Mouse (Mus musculus) neural tube, embryonic 14.5 days (tissue): ENCODE results near the gene Ccdc107. TPM values are rescaled to one million over a fixed set of nuclear protein-coding genes. Genes with fewer than 3 reads are reported as not detected.
"Not testable (repeated sequence)": the region's sequence is repeated elsewhere in the genome, so short reads cannot be mapped to it uniquely, and the experiment has no call there.

Source experiments
- ATAC-seq: fragments of 200-750 bp; cut with Nextera tagmentation; 2 replicates; pipeline ENCODE4 v1.8.0; 2017; ENCODE audit warnings: low read depth, mild to moderate bottlenecking, moderate TSS enrichment, moderate library complexity
- H3K27ac ChIP-seq: fragments of 300-500 bp; sonication (generic); 2 replicates; pipeline ENCODE4 v1.5.1; 2014; ENCODE audit warnings: low read depth, mild to moderate bottlenecking, control low read depth, low read length, moderate library complexity, mixed read lengths
- H3K27me3 ChIP-seq: fragments of 300-500 bp; sonication (generic); 2 replicates; pipeline ENCODE4 v1.6.1; 2014; ENCODE audit warnings: low read length; ENCODE audit not compliant: control insufficient read depth, insufficient read depth
- H3K36me3 ChIP-seq: fragments of 300-500 bp; sonication (generic); 2 replicates; pipeline ENCODE4 v1.6.1; 2014; ENCODE audit warnings: low read length, mixed read lengths; ENCODE audit not compliant: control insufficient read depth, insufficient read depth
- H3K4me1 ChIP-seq: fragments of 300-500 bp; sonication (generic); 2 replicates; pipeline ENCODE4 v1.6.1; 2014; ENCODE audit warnings: low read length; ENCODE audit not compliant: control insufficient read depth, insufficient read depth
- H3K4me2 ChIP-seq: fragments of 300-500 bp; sonication (generic); 2 replicates; pipeline ENCODE4 v1.6.1; 2014; ENCODE audit warnings: mild to moderate bottlenecking, low read depth, low read length, control low read depth
- H3K4me3 ChIP-seq: fragments of 300-500 bp; sonication (generic); 2 replicates; pipeline ENCODE4 v1.5.1; 2014; ENCODE audit warnings: low read depth, low read length, control low read depth, mixed read lengths
- H3K9ac ChIP-seq: fragments of 300-500 bp; sonication (generic); replicated peaks from 2 replicates; pipeline ENCODE4 v1.6.1; 2014; ENCODE audit warnings: low read depth, mild to moderate bottlenecking, control low read depth, low read length, mixed read lengths
- H3K9me3 ChIP-seq: fragments of 300-500 bp; sonication (generic); 2 replicates; pipeline ENCODE4 v1.6.1; 2016; ENCODE audit warnings: low read length; ENCODE audit not compliant: control insufficient read depth
- WGBS: fragments of 180-500 bp; shearing (Covaris S2); extraction: QIAGEN DNeasy Blood & Tissue Kit; methylation state at CpG from one replicate; pipeline ENCODE4 v1.1.7; 2014; 5-methylcytosine and 5-hydroxymethylcytosine counted together
- polyA plus RNA-seq: library from polyadenylated mRNA; unstranded; fragments of >200 nt; fragmentation: Nextera tagmentation; extraction: Ambion mirVana; gene quantifications from 2 replicates; pipeline ENCODE4 v1.2.1, GENCODE M21; 2014

Gene Ccdc107
- polyA plus RNA-seq, 1 experiment from 2014 or later = 87.2 TPM

DNA sequence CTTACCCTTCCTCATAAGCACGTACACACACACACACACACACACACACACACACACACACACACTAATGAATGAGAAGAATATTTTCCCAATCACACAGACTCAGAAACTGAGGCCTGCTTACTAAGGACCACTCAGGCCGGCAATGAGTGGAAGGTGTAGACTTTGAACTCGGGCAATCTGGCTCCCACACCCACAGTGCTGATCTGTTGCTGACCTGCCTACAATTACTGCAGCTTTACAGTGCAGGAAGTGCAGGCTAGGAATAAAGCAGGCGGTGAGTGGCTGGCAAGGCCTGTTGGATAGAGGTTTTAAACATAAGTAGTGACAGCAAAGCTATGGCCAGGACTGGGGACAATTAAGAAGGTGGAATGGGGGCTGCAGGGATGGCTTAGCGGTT is 11.7 kb upstream of the Ccdc107 start:
- no peaks in the 10 kb centered on the region for H3K9me3 ChIP-seq
- ATAC-seq = no peak
- H3K36me3 ChIP-seq = no peaks in the 10 kb centered on the region
- H3K4me3 ChIP-seq = no peak overlapping the region
- WGBS = 84% methylated on average over 5 of the region's 5 CpGs
- H3K4me1 ChIP-seq = no peaks in the 10 kb centered on the region
- H3K9ac ChIP-seq = no peak overlapping the region
- H3K4me2 ChIP-seq = no peak overlapping the region
- H3K27ac ChIP-seq = no peak overlapping the region
- no peaks in the 10 kb centered on the region for H3K27me3 ChIP-seq

DNA sequence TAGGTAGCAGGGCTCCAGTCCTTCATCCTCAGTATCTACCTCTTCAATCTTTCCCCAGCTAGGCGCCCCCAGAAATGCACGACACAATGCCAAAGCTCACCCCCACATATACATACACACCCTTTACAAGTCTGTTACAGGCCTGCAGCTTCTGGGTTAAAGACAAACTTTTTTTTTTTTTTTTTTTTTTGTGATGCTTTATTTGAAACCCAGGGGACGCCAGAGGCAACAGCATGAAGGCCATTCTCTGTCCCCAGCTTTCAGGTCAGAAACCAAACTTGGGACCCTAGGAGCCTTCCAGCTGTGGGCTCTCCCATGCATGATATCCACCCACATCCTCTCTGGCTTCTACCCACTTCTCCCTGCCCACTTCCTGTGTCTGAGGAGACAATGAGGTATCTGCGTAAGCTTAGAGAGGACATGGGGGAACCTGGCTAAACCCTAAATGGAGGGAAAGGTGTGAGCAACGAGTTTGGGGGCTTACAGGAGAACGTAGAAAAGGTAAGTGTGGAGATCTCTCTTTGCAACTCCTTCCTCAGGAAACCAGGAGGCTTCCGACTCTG is 10.7 kb upstream of the Ccdc107 start:
- WGBS = 78% methylated on average over 7 of the region's 7 CpGs
- no peaks in the 10 kb centered on the region for H3K9me3 ChIP-seq
- no peaks in the 10 kb centered on the region for H3K36me3 ChIP-seq
- no peak for ATAC-seq
- H3K4me2 ChIP-seq = no peak overlapping the region
- no peaks in the 10 kb centered on the region for H3K4me1 ChIP-seq
- no peak overlapping the region for H3K9ac ChIP-seq
- H3K27ac ChIP-seq = no peak overlapping the region
- no peak overlapping the region for H3K4me3 ChIP-seq
- H3K27me3 ChIP-seq = no peaks in the 10 kb centered on the region

DNA sequence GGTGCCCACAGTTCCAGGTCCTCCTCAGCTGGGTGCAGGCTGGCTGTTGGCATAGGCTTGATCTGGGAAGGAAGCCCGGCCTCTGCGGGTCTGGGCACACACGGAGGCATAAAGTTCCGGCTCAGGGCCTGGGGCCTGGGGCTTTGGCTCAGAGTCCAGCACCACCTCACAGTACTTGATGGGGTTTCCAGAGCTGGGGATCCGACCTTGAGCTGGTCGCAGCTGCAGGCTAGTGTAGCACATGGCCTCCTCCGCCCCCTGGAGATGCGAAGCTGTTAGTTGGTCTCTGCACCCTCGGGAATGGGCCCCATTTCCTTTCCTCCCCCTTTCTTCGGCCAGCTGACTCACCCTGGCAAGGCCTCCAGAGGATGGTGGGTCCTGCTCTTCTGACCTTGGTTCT is 10.1 kb upstream of the Ccdc107 start:
- 75% methylated on average over 10 of the region's 10 CpGs for WGBS
- H3K27ac ChIP-seq = no peak overlapping the region
- H3K4me2 ChIP-seq = no peak overlapping the region
- no peaks in the 10 kb centered on the region for H3K9me3 ChIP-seq
- no peak overlapping the region for H3K4me3 ChIP-seq
- no peaks in the 10 kb centered on the region for H3K4me1 ChIP-seq
- H3K9ac ChIP-seq = no peak overlapping the region
- ATAC-seq = no peak
- no peaks in the 10 kb centered on the region for H3K27me3 ChIP-seq
- no peaks in the 10 kb centered on the region for H3K36me3 ChIP-seq

DNA sequence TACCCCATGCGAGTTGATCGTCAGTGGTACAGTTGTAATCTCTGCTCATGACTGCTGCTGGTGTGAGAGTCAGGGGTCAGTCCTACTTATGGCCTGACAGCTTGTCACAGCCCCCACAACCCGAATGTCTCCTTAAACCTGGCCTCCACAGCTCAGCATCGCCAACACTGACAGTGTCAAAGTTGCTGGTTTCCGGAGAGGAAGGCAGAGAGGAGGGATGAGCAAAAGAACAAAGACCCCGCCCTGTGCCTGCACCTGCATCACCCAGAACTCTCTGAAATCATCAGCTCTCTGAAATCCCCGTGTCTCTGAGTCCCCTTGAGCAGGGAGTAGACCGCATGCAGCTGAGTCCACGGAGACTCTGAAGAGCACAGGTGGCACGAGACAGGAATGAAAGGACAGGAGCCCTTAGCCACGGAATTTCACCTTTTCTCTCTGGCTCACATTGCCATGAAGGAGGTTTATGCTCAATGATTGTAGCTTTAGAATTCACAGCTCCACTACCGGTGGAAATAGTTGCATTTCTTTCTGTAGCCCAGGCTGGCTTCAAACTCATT is 9.1 kb upstream of the Ccdc107 start, which contains the start of gene Sit1:
TSS of gene Sit1 (minus strand) at position 200 of the 557 bp plus-strand sequence.
- Histone ChIP-seq H3K9ac (no peak within 1 kb of the TSS), H3K9me3 (no peaks in the 10 kb centered on the region), H3K27me3 (no peaks in the 10 kb centered on the region), H3K27ac (no peak within 1 kb of the TSS), H3K4me2 (no peak within 1 kb of the TSS), H3K4me1 (no peaks in the 10 kb centered on the region), H3K36me3 (no peaks in the 10 kb centered on the region), H3K4me3 (no peak within 1 kb of the TSS)
- ATAC-seq = no peak
- 67% methylated on average over 12 of the region's 12 CpGs for WGBS

DNA sequence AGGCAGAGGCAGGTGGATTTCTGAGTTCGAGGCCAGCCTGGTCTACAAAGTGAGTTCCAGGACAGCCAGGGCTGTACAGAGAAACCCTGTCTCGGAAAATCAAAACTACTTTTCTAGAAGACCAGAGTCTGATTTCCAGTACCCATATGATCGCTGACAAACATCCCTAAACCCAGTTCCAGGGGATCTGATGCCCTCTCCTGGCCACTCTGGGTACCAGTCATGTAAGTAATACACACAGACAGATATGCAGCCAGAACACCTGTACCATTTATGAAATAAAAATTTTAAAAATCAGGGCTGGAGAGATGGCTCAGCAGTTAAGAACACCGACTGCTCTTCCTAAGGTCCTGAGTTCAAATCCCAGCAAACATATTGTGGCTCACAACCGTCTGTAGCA is 7.0 kb upstream of the Ccdc107 start:
- not testable (repeated sequence) for H3K9ac ChIP-seq, ATAC-seq, H3K4me3 ChIP-seq, H3K27me3 ChIP-seq, H3K9me3 ChIP-seq, H3K4me1 ChIP-seq, H3K36me3 ChIP-seq, H3K4me2 ChIP-seq, H3K27ac ChIP-seq
- 82% methylated on average over 5 of the region's 5 CpGs for WGBS

DNA sequence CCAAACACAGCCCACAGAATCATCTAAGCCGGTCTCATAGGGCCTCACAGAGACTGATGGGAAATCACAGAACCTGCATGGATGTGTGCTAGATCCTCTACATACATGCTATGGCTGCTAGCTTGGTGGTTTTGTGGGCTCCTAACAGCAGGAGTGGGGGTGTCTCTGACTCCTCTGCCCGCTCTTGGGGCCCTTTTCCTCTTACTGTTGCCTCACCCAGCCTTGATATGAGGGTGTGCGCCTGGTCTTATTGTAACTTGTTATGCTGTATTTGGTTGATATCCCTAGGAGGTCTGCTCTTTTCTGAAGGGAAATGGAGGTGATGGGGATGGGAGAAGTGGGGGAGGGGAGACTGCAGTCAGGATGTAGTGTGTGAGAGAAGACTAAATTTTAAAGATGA is 3.1 kb upstream of the Ccdc107 start:
- Histone ChIP-seq H3K4me1 (peaks cover 4% of the 10 kb centered on the region), H3K27ac (no peak overlapping the region), H3K9ac (no peak overlapping the region), H3K36me3 (no peaks in the 10 kb centered on the region), H3K9me3 (no peaks in the 10 kb centered on the region), H3K4me2 (no peak overlapping the region), H3K27me3 (no peaks in the 10 kb centered on the region), H3K4me3 (no peak overlapping the region)
- no peak for ATAC-seq
- 93% methylated on average over 3 of the region's 3 CpGs for WGBS

DNA sequence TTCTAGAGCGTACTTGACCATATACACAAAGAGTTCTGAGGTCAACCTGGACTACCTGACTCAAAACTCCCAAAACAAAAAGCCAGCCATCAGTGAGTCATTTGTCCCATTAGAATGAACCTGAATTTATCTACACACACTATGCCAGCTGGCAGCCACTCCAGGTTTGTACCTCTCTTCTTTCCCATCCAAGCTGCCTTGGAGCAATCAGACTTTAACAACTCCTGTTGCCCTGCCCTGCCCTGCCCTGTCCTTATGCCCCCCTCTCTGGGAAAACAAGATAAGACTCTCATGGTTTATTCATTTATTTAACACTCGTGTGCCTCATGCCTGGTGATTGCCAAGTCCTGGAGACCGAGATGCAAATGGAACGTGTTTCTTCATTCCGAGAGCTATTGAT is 1.9 kb upstream of the Ccdc107 start:
- Histone ChIP-seq H3K9me3 (no peaks in the 10 kb centered on the region), H3K4me2 (no peak overlapping the region), H3K27me3 (no peaks in the 10 kb centered on the region), H3K4me3 (no peak overlapping the region), H3K9ac (no peak overlapping the region), H3K27ac (no peak overlapping the region), H3K4me1 (peaks cover 10% of the 10 kb centered on the region), H3K36me3 (no peaks in the 10 kb centered on the region)
- WGBS = 91% methylated on average over 5 of the region's 5 CpGs
- ATAC-seq = no peak

DNA sequence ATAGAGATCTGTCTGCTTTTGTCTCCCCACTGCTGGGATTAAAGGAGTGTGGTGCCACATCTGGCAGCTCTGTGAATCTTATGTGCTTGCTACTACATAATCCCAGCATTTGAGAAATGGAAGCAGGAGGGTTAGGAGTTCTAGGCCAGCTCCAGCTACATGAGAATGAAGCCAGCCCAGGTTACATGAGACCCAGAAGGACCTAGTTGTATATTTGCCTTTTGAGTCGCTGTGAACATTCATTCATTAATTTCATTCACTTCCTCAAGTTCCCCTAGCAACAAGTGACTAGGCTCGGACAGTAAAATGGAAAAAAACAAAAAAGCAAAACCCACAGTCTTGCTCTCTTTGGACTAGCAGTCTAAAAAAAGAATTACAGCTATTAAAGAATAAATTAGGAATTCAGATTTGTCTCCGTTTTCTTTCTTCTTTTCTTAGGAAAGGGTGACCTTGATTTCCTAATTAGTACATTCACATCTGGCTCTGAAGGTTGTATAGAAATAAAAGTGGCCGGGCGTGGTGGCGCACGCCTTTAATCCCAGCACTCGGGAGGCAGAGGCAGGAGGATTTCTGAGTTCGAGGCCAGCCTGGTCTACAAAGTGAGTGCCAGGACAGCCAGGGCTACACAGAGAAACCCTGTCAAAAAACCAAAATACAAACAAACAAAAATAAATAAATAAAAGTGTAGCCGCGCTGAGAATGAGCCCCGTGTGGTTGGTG is 439 bp upstream of the Ccdc107 start:
- peaks cover 10% of the 10 kb centered on the region for H3K4me1 ChIP-seq
- WGBS = 34% methylated on average over 12 of the region's 12 CpGs
- peak overlapping the region; percentile 35 for H3K4me2 ChIP-seq
- no peak for ATAC-seq
- H3K36me3 ChIP-seq = no peaks in the 10 kb centered on the region
- no peaks in the 10 kb centered on the region for H3K9me3 ChIP-seq
- H3K27ac ChIP-seq = peak overlapping the region; percentile 86
- no peak overlapping the region for H3K9ac ChIP-seq
- peak overlapping the region; percentile 71 for H3K4me3 ChIP-seq
- no peaks in the 10 kb centered on the region for H3K27me3 ChIP-seq

DNA sequence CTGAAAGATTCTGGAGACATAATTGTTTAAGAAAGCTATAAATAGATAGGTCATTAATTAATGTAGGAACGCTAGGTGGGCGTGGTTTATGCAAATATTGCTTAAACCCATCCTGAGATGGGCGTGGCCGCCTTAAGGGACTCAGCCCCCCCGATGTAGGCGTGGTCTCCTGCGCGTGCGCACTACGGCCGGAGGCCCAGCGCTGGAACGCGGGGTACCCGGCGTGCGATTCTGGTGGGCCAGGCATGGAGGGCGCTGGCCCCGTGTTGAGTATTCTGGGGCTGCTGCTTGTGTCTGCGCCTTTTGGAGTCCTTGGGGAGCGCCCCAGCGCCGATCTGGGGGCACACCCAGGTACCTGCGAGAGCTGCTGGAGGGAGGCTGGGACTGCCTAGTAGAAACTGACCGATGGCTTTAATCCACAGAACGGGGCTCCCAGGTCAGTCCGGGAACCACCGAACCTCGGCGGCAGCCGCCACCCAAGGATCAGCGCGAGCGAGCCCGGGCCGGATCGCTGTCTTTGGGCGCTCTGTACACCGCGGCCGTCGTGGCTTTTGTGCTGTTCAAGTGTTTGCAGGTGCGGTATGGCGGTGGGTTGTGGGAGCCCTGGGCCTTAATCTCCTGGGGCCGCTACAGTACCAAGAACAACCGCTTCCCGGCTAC is 616 bp downstream of the Ccdc107 start:
- Histone ChIP-seq H3K4me1 (peaks cover 10% of the 10 kb centered on the region), H3K27ac (peak overlapping the region; percentile 86), H3K9ac (peak overlapping the region; percentile 86), H3K4me3 (peak overlapping the region; percentile 71), H3K9me3 (no peaks in the 10 kb centered on the region), H3K36me3 (no peaks in the 10 kb centered on the region), H3K4me2 (peak overlapping the region; percentile 51), H3K27me3 (no peaks in the 10 kb centered on the region)
- under 1% methylated on average over 47 of the region's 47 CpGs for WGBS
- peak; percentile 92 for ATAC-seq
